Mouse (Mus musculus) thymus, adult 2 months (tissue): ENCODE data around the gene Hsd17b3.

Experiments used
- CTCF ChIP-seq: fragments of 200-500 bp; IDR thresholded peaks from 2 replicates; pipeline ENCODE4 v1.5.1; 2012; ENCODE audit warnings: mild to moderate bottlenecking, control low read depth, low read length, moderate library complexity, borderline replicate concordance; ENCODE audit not compliant: control insufficient read depth, poor library complexity, insufficient read depth; ENCODE audit errors: extremely low read depth
- POLR2A ChIP-seq: fragments of 200-500 bp; IDR thresholded peaks from 2 replicates; pipeline ENCODE4 v1.6.1; 2012; ENCODE audit warnings: mild to moderate bottlenecking, low read length, control low read depth, moderate library complexity; ENCODE audit not compliant: control insufficient read depth, poor library complexity, insufficient read depth; ENCODE audit errors: extremely low read depth

DNA sequence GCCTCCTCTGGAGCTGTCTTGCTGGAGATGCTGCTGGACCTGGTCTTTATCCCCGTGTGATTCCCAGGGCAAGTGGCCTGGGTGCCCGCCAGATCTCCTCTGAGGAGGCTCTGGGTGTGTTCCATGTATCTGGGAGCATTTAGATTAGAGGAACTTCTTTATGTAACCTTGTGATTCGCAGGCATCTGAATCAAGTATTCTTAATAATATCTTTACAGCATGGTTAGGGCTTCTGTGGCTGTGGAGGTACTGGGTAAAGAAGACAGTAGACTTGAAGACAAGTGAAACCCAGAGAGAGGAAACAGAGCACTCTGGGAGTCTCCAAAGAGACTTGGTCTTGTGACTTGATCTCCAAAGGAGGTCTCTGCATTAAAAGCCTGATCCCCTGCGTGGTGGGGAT, at the start of gene Hsd17b3:
- no peak for TF ChIP-seq CTCF
- no peak for TF ChIP-seq POLR2A
